Mouse (Mus musculus): ENCODE measurements around the gene Anks1b. TPM values are rescaled to one million over a fixed set of nuclear protein-coding genes. Genes with fewer than 3 reads are reported as not detected.

The Anks1b gene
- polyA plus RNA-seq, 1 experiment from 2014 or later, result 42.0 TPM

Other genes starting within 250 kb of the Anks1b start
- 8.6 and 9.1 TPM in 2 replicates for gene Scyl2, start 187.2 kb upstream of the Anks1b start, polyA plus RNA-seq (2015; fragmentation: Nextera tagmentation; extraction: Ambion mirVana)
- 54.7 and 59.0 TPM in 2 replicates for gene Actr6, start 141.2 kb upstream of the Anks1b start, polyA plus RNA-seq (2015; fragmentation: Nextera tagmentation; extraction: Ambion mirVana)
- 31.2 and 31.3 TPM in 2 replicates for gene Uhrf1bp1l, start 128.5 kb upstream of the Anks1b start, polyA plus RNA-seq (2015; fragmentation: Nextera tagmentation; extraction: Ambion mirVana)

All from neural tube, embryonic 13.5 days (tissue).